Mouse (Mus musculus): ENCODE results near the gene Med12l.

- no peak for TF ChIP-seq GATA1 (IDR thresholded peaks at IDR 0.05; ENCODE audit: low read length)
- TF ChIP-seq TAL1 (IDR thresholded peaks at IDR 0.05; ENCODE audit: low read length): no peak
Observed at GRCm38 (mm10) chr3:59025193-59025535, 19.5 kb downstream of the Med12l start.

Data from erythroblast, embryonic 14.5 days (primary cell).